Mouse (Mus musculus) midbrain, embryonic 16.5 days (tissue): ENCODE measurements around the gene Dapk3. TPM values are rescaled to one million over a fixed set of nuclear protein-coding genes. Genes with fewer than 3 reads are reported as not detected.
"Not testable (repeated sequence)": the region's sequence is repeated elsewhere in the genome, so short reads cannot be mapped to it uniquely, and the experiment has no call there.

ENCODE experiments used
- ATAC-seq: fragments of 200-750 bp; cut with Nextera tagmentation; 2 replicates; pipeline ENCODE4 v1.8.0; 2017; ENCODE audit warnings: moderate TSS enrichment
- H3K27ac ChIP-seq: fragments of 300-500 bp; sonication (generic); 2 replicates; pipeline ENCODE4 v1.5.1; 2014; ENCODE audit warnings: mild to moderate bottlenecking, low read length, mixed read lengths
- H3K27me3 ChIP-seq: fragments of 300-500 bp; sonication (generic); 2 replicates; pipeline ENCODE4 v1.6.1; 2014; ENCODE audit warnings: low read depth, low read length, mixed read lengths; ENCODE audit not compliant: control insufficient read depth, insufficient read depth
- H3K36me3 ChIP-seq: fragments of 300-500 bp; sonication (generic); 2 replicates; pipeline ENCODE4 v1.6.1; 2014; ENCODE audit warnings: mild to moderate bottlenecking, low read length, moderate library complexity, mixed read lengths; ENCODE audit not compliant: control insufficient read depth, insufficient read depth
- H3K4me1 ChIP-seq: fragments of 300-500 bp; sonication (generic); 2 replicates; pipeline ENCODE4 v1.6.1; 2014; ENCODE audit warnings: mild to moderate bottlenecking, low read length, mixed read lengths; ENCODE audit not compliant: control insufficient read depth, insufficient read depth
- H3K4me2 ChIP-seq: fragments of 300-500 bp; sonication (generic); 2 replicates; pipeline ENCODE4 v1.6.1; 2014; ENCODE audit warnings: mild to moderate bottlenecking, low read length, mixed read lengths
- H3K4me3 ChIP-seq: fragments of 300-500 bp; sonication (generic); 2 replicates; pipeline ENCODE4 v1.5.1; 2014; ENCODE audit warnings: low read depth, mild to moderate bottlenecking, low read length, moderate library complexity, mixed read lengths
- H3K9ac ChIP-seq: fragments of 300-500 bp; sonication (generic); 2 replicates; pipeline ENCODE4 v1.6.1; 2014; ENCODE audit warnings: low read depth, low read length, mixed read lengths
- H3K9me3 ChIP-seq: fragments of 300-500 bp; sonication (generic); replicated peaks from 2 replicates; pipeline ENCODE4 v1.6.1; 2014; ENCODE audit warnings: mild to moderate bottlenecking, low read length, mixed read lengths; ENCODE audit not compliant: control insufficient read depth, poor library complexity, severe bottlenecking
- WGBS: fragments of 180-500 bp; shearing (Covaris S2); extraction: QIAGEN DNeasy Blood & Tissue Kit; methylation state at CpG from one replicate; pipeline ENCODE4 v1.1.7; 2014; 5-methylcytosine and 5-hydroxymethylcytosine counted together
- polyA plus RNA-seq: library from polyadenylated mRNA; unstranded; fragments of >200 nt; fragmentation: Nextera tagmentation; extraction: Ambion mirVana; gene quantifications from 2 replicates; pipeline ENCODE4 v1.2.1, GENCODE M21; 2015

Dapk3 gene
- polyA plus RNA-seq, 1 experiment from 2014 or later, result 58.3 TPM

GRCm38 (mm10) chr10:81175345-81175701, 7.5 kb upstream of the Dapk3 start:
- Histone ChIP-seq H3K36me3 (peaks cover 28% of the 10 kb centered on the region), H3K4me3 (peak overlapping the region; percentile 42), H3K27ac (peak overlapping the region; percentile 94), H3K9ac (peak overlapping the region; percentile 71), H3K4me1 (peaks cover 37% of the 10 kb centered on the region), H3K4me2 (peak overlapping the region; percentile 76)
- H3K27me3 ChIP-seq, ATAC-seq, H3K9me3 ChIP-seq: not testable (repeated sequence)
- 5% methylated on average over 4 of the region's 4 CpGs for WGBS

GRCm38 (mm10) chr10:81175936-81176465, 6.8 kb upstream of the Dapk3 start:
- H3K4me3 ChIP-seq, result peak overlapping the region; percentile 94
- peaks cover 37% of the 10 kb centered on the region for H3K4me1 ChIP-seq
- no peaks in the 10 kb centered on the region for H3K27me3 ChIP-seq
- WGBS, result 5% methylated on average over 13 of the region's 13 CpGs
- no peaks in the 10 kb centered on the region for H3K9me3 ChIP-seq
- H3K36me3 ChIP-seq, result peaks cover 35% of the 10 kb centered on the region
- H3K27ac ChIP-seq, result peak overlapping the region; percentile 94
- no peak for ATAC-seq
- H3K9ac ChIP-seq, result peak overlapping the region; percentile 10
- peak overlapping the region; percentile 64 for H3K4me2 ChIP-seq

- Histone ChIP-seq H3K4me2 (peak within 1 kb of the TSS; percentile 78), H3K9me3 (no peaks in the 10 kb centered on the region), H3K4me1 (peaks cover 37% of the 10 kb centered on the region), H3K27me3 (no peaks in the 10 kb centered on the region), H3K27ac (peak within 1 kb of the TSS; percentile 94), H3K36me3 (peaks cover 41% of the 10 kb centered on the region), H3K9ac (peak within 1 kb of the TSS; percentile 97), H3K4me3 (peak within 1 kb of the TSS; percentile 94)
- ATAC-seq, result peak; percentile 70
- under 1% methylated on average over 77 of the region's 77 CpGs for WGBS
Measured at GRCm38 (mm10) chr10:81176466-81177271, 6.1 kb upstream of the Dapk3 start, which contains the start of gene Eef2. TSS of gene Eef2 (plus strand) at chr10:81176631.

- peaks cover 39% of the 10 kb centered on the region for H3K4me1 ChIP-seq
- no peak for ATAC-seq
Measured at GRCm38 (mm10) chr10:81177491-81177925, 5.3 kb upstream of the Dapk3 start.

GRCm38 (mm10) chr10:81177958-81178712, 4.7 kb upstream of the Dapk3 start:
- ATAC-seq, result no peak
- H3K4me2 ChIP-seq, result peak overlapping the region; percentile 78
- no peak overlapping the region for H3K27ac ChIP-seq
- H3K4me3 ChIP-seq, result peak overlapping the region; percentile 94
- H3K9ac ChIP-seq, result peak overlapping the region; percentile 97
- H3K4me1 ChIP-seq, result peaks cover 39% of the 10 kb centered on the region
- H3K9me3 ChIP-seq, result no peaks in the 10 kb centered on the region
- H3K36me3 ChIP-seq, result peaks cover 45% of the 10 kb centered on the region
- 72% methylated on average over 14 of the region's 14 CpGs for WGBS
- no peaks in the 10 kb centered on the region for H3K27me3 ChIP-seq

More at GRCm38 (mm10) chr10:81177491-81177925, 5.3 kb upstream of the Dapk3 start:
- no peaks in the 10 kb centered on the region for H3K27me3 ChIP-seq
- H3K4me2 ChIP-seq, result peak overlapping the region; percentile 78
- 13% methylated on average over 16 of the region's 16 CpGs for WGBS
- peak overlapping the region; percentile 94 for H3K27ac ChIP-seq
- H3K9me3 ChIP-seq, result no peaks in the 10 kb centered on the region
- peak overlapping the region; percentile 94 for H3K4me3 ChIP-seq
- peak overlapping the region; percentile 97 for H3K9ac ChIP-seq
- H3K36me3 ChIP-seq, result peaks cover 45% of the 10 kb centered on the region

- Histone ChIP-seq H3K36me3 (peaks cover 45% of the 10 kb centered on the region), H3K27me3 (no peaks in the 10 kb centered on the region), H3K27ac (no peak overlapping the region), H3K4me1 (peaks cover 39% of the 10 kb centered on the region), H3K4me2 (no peak overlapping the region), H3K9me3 (no peaks in the 10 kb centered on the region), H3K9ac (no peak overlapping the region), H3K4me3 (no peak overlapping the region)
- WGBS, result 90% methylated on average over 11 of the region's 11 CpGs
- ATAC-seq, result no peak
Measured at GRCm38 (mm10) chr10:81178927-81179326, 3.9 kb upstream of the Dapk3 start.

GRCm38 (mm10) chr10:81179451-81180342, 3.1 kb upstream of the Dapk3 start:
- no peak for ATAC-seq
- H3K27ac ChIP-seq, result no peak overlapping the region

GRCm38 (mm10) chr10:81180946-81181345, 1.9 kb upstream of the Dapk3 start:
- ATAC-seq, result no peak
- Histone ChIP-seq H3K9ac (no peak overlapping the region), H3K4me1 (peaks cover 25% of the 10 kb centered on the region), H3K36me3 (peaks cover 47% of the 10 kb centered on the region), H3K27ac (no peak overlapping the region), H3K27me3 (no peaks in the 10 kb centered on the region), H3K9me3 (no peaks in the 10 kb centered on the region), H3K4me2 (no peak overlapping the region), H3K4me3 (no peak overlapping the region)
- WGBS, result 98% methylated on average over 13 of the region's 13 CpGs

More at GRCm38 (mm10) chr10:81179451-81180342, 3.1 kb upstream of the Dapk3 start:
- H3K4me3 ChIP-seq, result no peak overlapping the region
- no peak overlapping the region for H3K9ac ChIP-seq
- H3K27me3 ChIP-seq, result no peaks in the 10 kb centered on the region
- peaks cover 47% of the 10 kb centered on the region for H3K36me3 ChIP-seq
- H3K4me1 ChIP-seq, result peaks cover 31% of the 10 kb centered on the region
- H3K4me2 ChIP-seq, result no peak overlapping the region
- 90% methylated on average over 32 of the region's 32 CpGs for WGBS
- H3K9me3 ChIP-seq, result no peaks in the 10 kb centered on the region
